Mouse (Mus musculus): ENCODE results near the gene Hopx.

Hopx gene

DNA sequence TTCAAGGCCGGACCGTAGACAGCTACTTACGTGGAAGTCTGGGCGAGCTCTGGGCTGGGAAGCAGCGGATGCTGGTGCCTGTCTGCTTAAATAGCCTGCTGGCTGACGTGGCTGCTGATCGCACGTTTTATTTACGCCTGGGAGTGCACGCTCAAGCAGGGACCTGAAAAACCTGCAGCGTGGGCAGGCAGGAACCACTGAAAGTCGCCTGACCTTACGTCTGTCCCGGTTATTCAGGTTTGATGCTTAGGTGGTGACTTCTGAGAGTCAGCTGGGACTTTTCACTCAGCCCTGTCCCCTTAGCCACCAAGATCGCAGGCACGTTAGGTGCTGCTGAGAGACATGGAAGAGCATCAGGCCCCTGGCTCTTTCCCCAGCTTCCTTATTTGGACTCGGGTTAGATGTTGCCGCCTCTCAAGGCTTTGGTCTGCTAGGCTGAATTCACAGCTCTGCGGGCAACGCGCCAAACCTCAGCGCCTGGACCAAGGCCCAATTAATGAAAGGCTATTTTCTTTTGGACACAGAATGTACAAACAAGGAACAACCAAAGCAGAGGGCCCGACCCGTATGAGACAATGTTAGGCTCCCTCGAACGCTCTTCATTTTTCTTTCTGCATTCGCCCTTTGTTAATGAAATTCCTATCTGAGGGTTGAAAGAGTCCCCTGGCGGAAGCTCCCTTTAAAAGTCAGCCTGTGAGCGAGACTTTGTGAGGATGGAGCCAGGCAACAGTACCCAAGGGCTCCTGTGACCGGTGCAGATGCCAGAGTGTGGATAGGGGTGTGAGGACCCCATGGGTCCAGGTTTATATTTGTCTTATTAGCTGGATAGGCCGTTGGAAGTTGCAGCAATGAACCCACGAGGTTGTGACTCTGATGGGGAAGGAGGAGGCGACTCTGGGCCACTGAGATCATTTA lies at the start of gene Hopx:
Hopx (minus strand) TSS at position 305 of the 915 bp plus-strand sequence.
- DNase-seq (ENCODE audit: low spot score) = no peak

GRCm38 (mm10) chr5:77163597-77163996 lies 48.7 kb upstream of the Hopx start:
- no peak for DNase-seq (ENCODE audit: low spot score)

- DNase-seq (ENCODE audit: low spot score) = no peak
These were observed 47.6 kb upstream of the Hopx start for GRCm38 (mm10) chr5:77162566-77162965.

GRCm38 (mm10) chr5:77157777-77158540 lies 43.0 kb upstream of the Hopx start:
- DNase-seq (ENCODE audit: low spot score) = no peak

DNA sequence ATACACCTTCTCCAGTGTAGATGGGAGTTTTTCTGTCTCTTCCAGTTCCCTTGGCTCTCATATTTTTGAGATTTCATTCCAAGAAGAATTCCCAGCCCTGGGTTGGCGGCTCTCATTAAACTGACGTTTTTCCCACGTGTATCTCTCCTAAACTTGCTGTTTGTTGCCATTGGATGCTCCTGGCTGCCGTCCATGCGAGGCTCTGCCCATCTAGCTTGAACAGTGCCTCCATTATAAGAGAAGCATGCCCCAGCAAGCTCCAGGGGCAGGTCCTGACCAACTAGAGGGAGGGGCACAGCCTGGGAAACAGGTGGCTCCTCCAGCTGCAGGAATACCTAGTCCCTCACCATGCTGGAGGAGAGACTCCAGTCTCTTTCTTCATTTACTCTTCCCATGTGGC lies 42.0 kb upstream of the Hopx start:
- no peak for DNase-seq (ENCODE audit: low spot score)

- no peak for DNase-seq (ENCODE audit: low spot score)
These were observed 40.6 kb upstream of the Hopx start for GRCm38 (mm10) chr5:77155526-77155925.

GRCm38 (mm10) chr5:77154812-77155211 lies 39.9 kb upstream of the Hopx start:
- no peak for DNase-seq (ENCODE audit: low spot score)

- DNase-seq (ENCODE audit: low spot score) = no peak
These were observed 36.8 kb upstream of the Hopx start for GRCm38 (mm10) chr5:77151738-77152137.

DNA sequence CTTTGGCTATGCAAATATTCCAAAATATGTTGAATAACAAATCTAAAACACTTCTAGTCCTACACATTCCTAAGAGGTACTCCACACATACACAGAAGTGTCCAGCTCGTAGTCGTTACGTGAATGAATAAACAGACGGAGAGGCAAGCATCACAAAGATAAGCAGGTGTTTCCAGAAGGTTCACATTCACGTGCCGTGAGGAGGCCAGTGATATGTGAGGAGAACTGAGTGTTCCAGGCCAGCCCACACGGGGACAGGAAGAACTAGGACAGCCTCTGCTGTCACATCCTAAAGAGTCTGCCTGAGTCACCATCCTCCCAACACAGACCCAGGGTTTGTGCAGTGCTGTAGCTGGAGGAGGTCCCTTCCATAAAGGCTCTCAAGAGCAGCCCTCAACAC lies 36.2 kb upstream of the Hopx start:
- no peak for DNase-seq (ENCODE audit: low spot score)

- DNase-seq (ENCODE audit: low spot score) = no peak
These were observed 33.2 kb upstream of the Hopx start for GRCm38 (mm10) chr5:77148021-77148621.

DNA sequence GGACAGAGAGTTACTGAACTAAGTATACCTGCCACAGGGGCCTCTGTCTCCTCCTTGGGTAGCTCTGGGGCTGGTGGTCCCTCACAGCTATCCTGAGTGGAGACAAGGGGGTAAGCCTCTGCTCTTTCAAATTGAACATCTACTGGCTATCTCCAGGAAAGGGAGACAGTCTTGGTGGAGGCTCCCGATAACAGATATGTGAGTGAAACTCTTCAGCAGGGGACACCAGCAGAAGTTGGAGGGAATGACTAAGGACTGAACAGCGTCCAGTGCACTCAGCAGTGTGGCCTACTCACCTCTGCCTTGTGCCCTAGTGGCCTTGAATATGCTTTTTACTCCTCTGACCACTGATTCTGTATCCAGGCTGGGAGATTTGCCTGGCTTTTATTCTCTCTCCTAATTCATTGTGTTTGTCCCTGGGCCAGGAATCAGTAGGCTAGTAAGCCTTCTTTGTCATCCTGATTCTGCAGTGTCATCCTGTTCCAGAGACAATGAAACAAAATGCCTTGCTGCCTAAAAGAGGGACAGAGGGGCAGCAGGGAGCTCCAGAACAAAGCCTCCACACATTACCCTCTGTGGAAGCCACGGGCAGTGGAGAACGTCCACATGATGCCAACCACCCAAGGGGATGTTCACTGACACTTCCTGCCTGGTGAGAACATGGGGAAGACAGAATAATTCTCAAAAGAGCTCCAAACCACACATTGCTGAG lies 31.7 kb upstream of the Hopx start:
- no peak for DNase-seq (ENCODE audit: low spot score)

- DNase-seq (ENCODE audit: low spot score) = no peak
These were observed 29.7 kb upstream of the Hopx start for GRCm38 (mm10) chr5:77144647-77145046.

GRCm38 (mm10) chr5:77143076-77143475 lies 28.2 kb upstream of the Hopx start:
- no peak for DNase-seq (ENCODE audit: low spot score)

GRCm38 (mm10) chr5:77141336-77141735 lies 26.4 kb upstream of the Hopx start:
- DNase-seq (ENCODE audit: low spot score) = no peak

- no peak for DNase-seq (ENCODE audit: low spot score)
These were observed 25.9 kb upstream of the Hopx start for GRCm38 (mm10) chr5:77140861-77141260.

DNA sequence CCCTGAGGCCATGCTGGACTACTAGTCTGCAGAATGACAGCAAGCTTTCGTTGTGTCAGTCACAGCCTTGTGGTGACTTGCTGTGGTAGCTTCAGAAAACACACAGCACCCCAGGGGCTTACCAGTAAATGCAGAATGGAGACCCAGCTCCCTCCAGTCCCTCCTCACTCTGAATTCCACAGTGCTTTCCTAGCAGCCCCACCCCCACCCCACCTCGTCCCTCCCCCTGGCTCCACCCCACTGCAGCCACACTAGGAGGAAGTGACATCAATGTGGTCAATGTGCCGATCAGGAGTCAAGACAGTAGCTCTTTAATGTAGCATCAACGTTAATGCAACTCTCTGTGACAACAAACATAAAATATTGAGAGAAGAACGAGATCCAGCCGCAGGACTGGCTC lies 25.2 kb upstream of the Hopx start:
- DNase-seq (ENCODE audit: low spot score) = no peak

DNA sequence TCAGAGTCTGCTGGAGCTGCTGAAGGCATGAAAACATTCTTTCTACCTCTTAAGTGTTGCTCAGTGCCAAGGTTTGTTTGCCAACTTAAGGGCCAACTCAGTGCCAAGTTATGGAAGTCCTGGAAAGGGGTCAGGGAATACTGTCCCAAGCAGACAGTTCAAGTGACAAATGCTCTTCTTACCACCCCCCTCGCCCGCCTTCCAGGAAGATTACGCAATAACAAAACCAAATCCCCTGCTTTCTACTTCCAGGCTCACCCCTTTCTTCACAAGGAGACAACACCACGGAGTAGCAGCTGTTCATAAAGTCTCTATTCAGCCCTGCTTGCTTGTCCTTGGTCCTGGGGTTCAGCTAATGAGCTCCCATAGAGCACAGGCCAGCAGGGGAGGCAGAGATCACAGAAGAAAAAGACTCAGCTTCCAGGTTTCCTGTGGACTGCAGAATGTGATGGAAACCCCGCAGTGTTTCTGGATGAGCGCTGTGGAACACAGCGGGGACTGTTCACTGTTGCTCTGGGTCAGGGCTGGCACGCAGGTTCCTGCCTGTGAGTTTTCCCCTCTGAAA lies 22.9 kb upstream of the Hopx start:
- no peak for DNase-seq (ENCODE audit: low spot score)

DNA sequence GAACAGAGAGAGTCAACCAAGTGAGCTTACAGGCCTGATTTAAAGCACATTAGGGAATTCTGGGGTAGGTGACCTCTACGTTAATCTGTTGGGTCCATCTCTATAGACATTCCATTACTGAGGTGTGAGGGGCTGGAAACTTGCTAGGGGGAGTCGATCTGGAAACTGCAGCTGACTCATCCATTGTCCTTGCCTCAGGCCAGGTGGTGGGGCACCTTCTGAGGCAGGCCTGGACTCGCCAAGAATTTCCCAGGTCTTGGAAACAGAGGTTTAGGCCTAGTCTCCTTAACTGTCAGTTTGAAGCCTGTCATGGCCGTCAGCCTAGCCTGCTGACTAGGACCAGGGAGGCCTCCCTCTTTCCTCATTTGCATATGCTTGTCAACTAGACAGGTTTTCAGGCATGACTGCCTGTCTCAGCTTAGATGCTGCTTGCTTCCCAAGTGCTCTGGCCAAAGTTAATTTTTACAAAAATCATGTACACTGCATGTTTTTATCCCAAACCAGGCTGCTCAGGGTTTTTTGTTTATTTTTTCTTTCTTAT lies 21.8 kb upstream of the Hopx start:
- no peak for DNase-seq (ENCODE audit: low spot score)

DNA sequence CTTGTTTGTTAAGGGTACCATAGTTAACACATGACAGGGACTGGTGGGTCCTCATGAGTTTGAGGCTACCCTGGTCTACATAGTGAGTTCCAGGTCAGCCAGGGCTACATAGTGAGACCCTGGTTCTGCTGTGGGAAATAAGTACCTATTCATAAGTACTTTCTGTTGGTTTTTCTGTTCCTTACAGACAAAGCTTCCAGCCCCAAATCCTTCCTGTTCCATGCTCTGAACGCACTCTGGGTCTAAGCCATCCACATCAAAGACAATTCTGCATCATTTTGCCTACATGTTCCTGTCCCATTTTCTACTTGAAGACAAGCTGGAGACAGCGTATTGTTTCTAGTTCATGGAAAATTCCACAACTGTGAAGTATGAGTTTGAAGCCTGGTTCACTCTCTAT lies 20.0 kb upstream of the Hopx start:
- no peak for DNase-seq (ENCODE audit: low spot score)

GRCm38 (mm10) chr5:77134465-77134864 lies 19.5 kb upstream of the Hopx start:
- no peak for DNase-seq (ENCODE audit: low spot score)

GRCm38 (mm10) chr5:77133960-77134359 lies 19.0 kb upstream of the Hopx start:
- DNase-seq (ENCODE audit: low spot score) = no peak

Data from spleen, adult 12 weeks (tissue).